Mouse (Mus musculus) stomach, embryonic 16.5 days (tissue): ENCODE results near the gene Fam216b. TPM values are rescaled to one million over a fixed set of nuclear protein-coding genes. Genes with fewer than 3 reads are reported as not detected.

Source experiments
- ATAC-seq: fragments of 200-750 bp; cut with Nextera tagmentation; 2 replicates; pipeline ENCODE4 v1.8.0; 2017; ENCODE audit warnings: moderate number of reproducible peaks, moderate TSS enrichment; ENCODE audit not compliant: insufficient read depth, low FRiP score
- H3K27ac ChIP-seq: fragments of 300-500 bp; sonication (generic); 2 replicates; pipeline ENCODE4 v1.5.1; 2014; ENCODE audit warnings: low read length
- H3K27me3 ChIP-seq: fragments of 300-500 bp; sonication (generic); 2 replicates; pipeline ENCODE4 v1.6.1; 2014; ENCODE audit warnings: low read length, control low read depth, mixed read lengths; ENCODE audit not compliant: control insufficient read depth, insufficient read depth
- H3K36me3 ChIP-seq: fragments of 300-500 bp; sonication (generic); 2 replicates; pipeline ENCODE4 v1.6.1; 2014; ENCODE audit warnings: low read length; ENCODE audit not compliant: control insufficient read depth, insufficient read depth
- H3K4me1 ChIP-seq: fragments of 300-500 bp; sonication (generic); 2 replicates; pipeline ENCODE4 v1.6.1; 2014; ENCODE audit warnings: low read length, control low read depth, mixed read lengths; ENCODE audit not compliant: control insufficient read depth, insufficient read depth
- H3K4me2 ChIP-seq: fragments of 300-500 bp; sonication (generic); 2 replicates; pipeline ENCODE4 v1.6.1; 2014; ENCODE audit warnings: low read depth, low read length, mixed read lengths
- H3K4me3 ChIP-seq: fragments of 300-500 bp; sonication (generic); replicated peaks from 2 replicates; pipeline ENCODE4 v1.5.1; 2014; ENCODE audit warnings: mild to moderate bottlenecking, low read length
- H3K9ac ChIP-seq: fragments of 300-500 bp; sonication (generic); 2 replicates; pipeline ENCODE4 v1.6.1; 2014; ENCODE audit warnings: low read length
- H3K9me3 ChIP-seq: fragments of 300-500 bp; sonication (generic); replicated peaks from 2 replicates; pipeline ENCODE4 v1.6.1; 2016; ENCODE audit warnings: low read length, control low read depth; ENCODE audit not compliant: control insufficient read depth
- WGBS: fragments of 180-500 bp; shearing (Covaris S2); extraction: QIAGEN DNeasy Blood & Tissue Kit; methylation state at CpG from one replicate; pipeline ENCODE4 v1.1.7; 2014; 5-methylcytosine and 5-hydroxymethylcytosine counted together
- polyA plus RNA-seq: library from polyadenylated mRNA; unstranded; fragments of >200 nt; fragmentation: Nextera tagmentation; extraction: Ambion mirVana; gene quantifications from 2 replicates; pipeline ENCODE4 v1.2.1, GENCODE M21; 2015

Gene Fam216b
- polyA plus RNA-seq, 1 experiment from 2014 or later = 0.05 TPM

DNA sequence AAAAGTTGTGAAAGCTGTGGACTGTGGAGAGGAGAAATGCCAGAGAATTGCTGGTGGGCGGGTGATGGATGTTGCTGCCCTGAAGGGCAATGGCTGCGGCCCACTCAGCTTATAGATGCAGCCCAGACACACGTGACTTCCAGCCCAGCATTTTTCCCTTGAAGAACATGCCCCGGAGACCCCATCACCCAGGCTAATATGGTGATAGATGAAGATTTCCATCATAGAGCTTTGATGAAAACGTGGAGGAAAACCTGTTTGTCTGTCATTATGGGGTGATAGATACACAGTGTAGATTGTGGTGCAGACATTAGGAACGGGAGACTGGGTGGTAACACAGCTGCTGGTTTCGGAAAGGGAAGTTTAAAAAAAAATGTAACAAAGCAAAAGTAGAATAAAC is 31.4 kb downstream of the Fam216b start:
- H3K4me2 ChIP-seq = no peak overlapping the region
- H3K4me1 ChIP-seq = no peaks in the 10 kb centered on the region
- H3K9me3 ChIP-seq = no peaks in the 10 kb centered on the region; the same call in 1 of the 2 replicates
- H3K9ac ChIP-seq = no peak overlapping the region
- H3K27me3 ChIP-seq = no peaks in the 10 kb centered on the region
- H3K4me3 ChIP-seq = no peak overlapping the region
- WGBS = 57% methylated on average over 7 of the region's 7 CpGs
- no peak for ATAC-seq
- H3K36me3 ChIP-seq = no peaks in the 10 kb centered on the region
- no peak overlapping the region for H3K27ac ChIP-seq

DNA sequence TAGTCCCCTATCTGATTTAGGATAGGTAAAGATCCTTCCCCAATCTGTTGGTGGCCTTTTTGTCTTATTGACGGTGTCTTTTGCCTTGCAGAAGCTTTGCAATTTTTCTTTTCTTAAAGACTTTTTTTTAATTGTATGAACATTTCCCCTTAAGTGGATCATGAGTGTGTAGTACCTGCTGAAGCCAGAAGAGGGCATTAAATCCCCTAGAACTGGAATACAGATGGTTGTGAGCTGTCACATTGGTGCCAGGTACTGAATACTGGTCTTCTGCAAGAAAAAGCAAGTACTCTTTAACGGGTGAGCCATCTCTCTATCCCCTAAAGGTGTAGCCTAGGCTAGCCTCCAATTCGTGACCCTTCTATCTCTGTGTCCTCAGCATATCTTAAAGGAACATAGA is 32.4 kb downstream of the Fam216b start:
- H3K27me3 ChIP-seq = no peaks in the 10 kb centered on the region
- WGBS = 85% methylated on average over 3 of the region's 3 CpGs

GRCm38 (mm10) chr14:78048674-78049073 is 40.1 kb downstream of the Fam216b start:
- WGBS = 58% methylated on average over 4 of the region's 4 CpGs

More for the DNA sequence above, 32.4 kb downstream of the Fam216b start:
- no peak for ATAC-seq
- no peaks in the 10 kb centered on the region for H3K4me1 ChIP-seq
- no peaks in the 10 kb centered on the region; the same call in 1 of the 2 replicates for H3K9me3 ChIP-seq
- no peaks in the 10 kb centered on the region for H3K36me3 ChIP-seq
- H3K9ac ChIP-seq = no peak overlapping the region
- H3K4me2 ChIP-seq = no peak overlapping the region
- H3K27ac ChIP-seq = no peak overlapping the region
- H3K4me3 ChIP-seq = no peak overlapping the region

GRCm38 (mm10) chr14:78048258-78048657 is 40.5 kb downstream of the Fam216b start:
- Histone ChIP-seq H3K36me3 (no peaks in the 10 kb centered on the region), H3K27ac (no peak overlapping the region), H3K9ac (no peak overlapping the region), H3K4me2 (no peak overlapping the region), H3K4me3 (no peak overlapping the region), H3K9me3 (no peaks in the 10 kb centered on the region), H3K4me1 (no peaks in the 10 kb centered on the region), H3K27me3 (no peaks in the 10 kb centered on the region)
- no peak for ATAC-seq
- WGBS = 90% methylated on average over 3 of the region's 3 CpGs

More at GRCm38 (mm10) chr14:78048674-78049073, 40.1 kb downstream of the Fam216b start:
- Histone ChIP-seq H3K27me3 (no peaks in the 10 kb centered on the region), H3K36me3 (no peaks in the 10 kb centered on the region), H3K9ac (no peak overlapping the region), H3K4me1 (no peaks in the 10 kb centered on the region), H3K27ac (no peak overlapping the region), H3K9me3 (no peaks in the 10 kb centered on the region), H3K4me3 (no peak overlapping the region), H3K4me2 (no peak overlapping the region)
- ATAC-seq = no peak

GRCm38 (mm10) chr14:78043079-78043478 is 45.7 kb downstream of the Fam216b start:
- Histone ChIP-seq H3K36me3 (no peaks in the 10 kb centered on the region), H3K4me3 (no peak overlapping the region), H3K27me3 (no peaks in the 10 kb centered on the region), H3K4me1 (no peaks in the 10 kb centered on the region), H3K9me3 (no peaks in the 10 kb centered on the region), H3K27ac (no peak overlapping the region), H3K9ac (no peak overlapping the region), H3K4me2 (no peak overlapping the region)
- WGBS = 28% methylated on average over 2 of the region's 2 CpGs
- ATAC-seq = no peak

DNA sequence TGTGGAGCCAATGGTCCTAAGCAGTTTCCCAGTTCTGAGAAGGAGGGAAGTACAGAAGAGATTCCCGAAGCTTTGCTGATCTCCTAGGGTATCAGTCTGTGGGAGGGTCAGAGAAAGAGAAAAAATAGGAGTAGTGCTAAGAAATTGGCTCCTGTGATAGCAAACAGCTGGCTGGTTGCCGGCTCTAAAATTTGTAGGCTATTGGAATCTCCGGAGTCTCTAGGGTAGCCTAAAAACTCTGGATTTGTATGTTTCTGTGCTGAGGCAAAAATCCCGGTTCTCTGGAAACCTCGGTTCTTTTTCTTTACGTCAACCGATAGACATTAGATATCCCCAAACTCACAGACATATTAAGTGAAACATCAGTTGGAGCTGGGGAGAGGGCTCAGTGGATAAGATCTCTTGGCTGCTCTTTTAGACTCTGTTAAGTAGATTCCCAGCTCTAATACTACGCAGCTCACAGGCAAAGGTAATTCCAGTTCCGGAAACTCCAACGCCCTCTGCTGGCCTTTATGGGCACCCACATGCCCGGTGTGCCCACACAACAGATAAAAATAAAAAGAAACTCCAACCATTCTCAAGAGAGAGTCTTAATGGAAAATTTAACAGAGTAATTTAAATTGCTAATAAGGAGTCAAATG is 46.8 kb downstream of the Fam216b start:
- Histone ChIP-seq H3K4me2 (no peak overlapping the region), H3K4me1 (no peaks in the 10 kb centered on the region), H3K36me3 (no peaks in the 10 kb centered on the region), H3K4me3 (no peak overlapping the region), H3K9ac (no peak overlapping the region), H3K27me3 (no peaks in the 10 kb centered on the region), H3K9me3 (no peaks in the 10 kb centered on the region), H3K27ac (no peak overlapping the region)
- WGBS = 71% methylated on average over 11 of the region's 11 CpGs
- no peak for ATAC-seq

DNA sequence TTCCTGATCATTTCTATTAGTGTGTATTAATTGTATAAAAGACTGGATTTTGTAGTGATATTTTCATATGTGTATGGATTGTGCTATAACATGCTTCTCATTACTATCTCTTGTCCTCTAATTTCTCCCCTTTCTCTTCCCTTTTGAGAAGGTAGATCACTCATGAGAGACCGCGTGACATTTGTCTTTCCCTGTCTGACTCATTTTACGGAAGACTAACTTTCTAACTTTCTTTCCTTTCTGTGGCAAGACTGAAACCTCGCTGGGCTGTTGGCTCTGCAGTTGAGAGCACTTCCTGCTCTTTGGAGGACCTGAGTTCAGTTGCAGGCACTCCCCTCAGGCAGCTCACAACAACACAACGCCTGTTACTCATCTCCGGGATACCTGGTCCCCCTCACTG is 48.2 kb downstream of the Fam216b start:
- 86% methylated on average over 6 of the region's 6 CpGs for WGBS
- no peaks in the 10 kb centered on the region for H3K9me3 ChIP-seq
- H3K36me3 ChIP-seq = no peaks in the 10 kb centered on the region

DNA sequence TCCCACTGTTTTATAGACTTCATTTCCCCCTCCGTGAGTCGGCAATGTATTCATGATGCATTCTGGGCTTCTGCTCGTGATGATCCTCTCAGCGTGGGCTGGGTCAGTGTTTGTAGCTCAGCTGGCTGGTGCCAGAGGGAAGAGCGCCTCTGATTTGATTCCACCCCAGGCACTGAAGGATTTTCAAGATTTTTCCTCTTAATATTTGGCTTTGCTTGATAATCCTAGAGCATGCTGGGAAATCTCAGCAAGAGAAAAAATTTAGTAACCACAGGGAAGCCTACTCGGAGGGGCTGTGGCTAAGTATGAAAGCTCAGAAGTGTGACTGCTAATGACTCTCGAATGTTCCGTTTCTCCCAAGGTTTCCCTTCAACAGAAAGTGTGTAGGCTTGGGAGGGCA is 49.9 kb downstream of the Fam216b start:
- Histone ChIP-seq H3K9ac (no peak overlapping the region), H3K27me3 (no peaks in the 10 kb centered on the region), H3K4me3 (no peak overlapping the region), H3K27ac (no peak overlapping the region), H3K4me2 (no peak overlapping the region), H3K36me3 (no peaks in the 10 kb centered on the region), H3K4me1 (no peaks in the 10 kb centered on the region), H3K9me3 (no peaks in the 10 kb centered on the region)
- no peak for ATAC-seq
- WGBS = 61% methylated on average over 8 of the region's 8 CpGs

More for the DNA sequence above, 48.2 kb downstream of the Fam216b start:
- Histone ChIP-seq H3K4me2 (no peak overlapping the region), H3K9ac (no peak overlapping the region), H3K27me3 (no peaks in the 10 kb centered on the region), H3K27ac (no peak overlapping the region), H3K4me1 (no peaks in the 10 kb centered on the region), H3K4me3 (no peak overlapping the region)
- no peak for ATAC-seq
